Mouse (Mus musculus) heart, postnatal 36 days (tissue): ENCODE measurements around the gene Tpcn1. TPM values are rescaled to one million over a fixed set of nuclear protein-coding genes. Genes with fewer than 3 reads are reported as not detected.

Experiments used
- DNase-seq, 2 experiments: peaks; one replicate each; pipeline ENCODE4 v3.0.0; 2021 to 2022
- intact Hi-C: fragments of 180-260 bp; cut with DNase I; formaldehyde crosslinking; loops from one replicate; pipeline ENCODE4 v1.15.1; 2025
- total RNA-seq, 2 experiments: library from RNA; stranded (reverse); gene quantifications; 2 replicates each; pipeline ENCODE4 v1.2.3; 2021

Gene Tpcn1
- total RNA-seq, 2 experiments from 2014 or later = 32.5 to 36.0 TPM

DNA sequence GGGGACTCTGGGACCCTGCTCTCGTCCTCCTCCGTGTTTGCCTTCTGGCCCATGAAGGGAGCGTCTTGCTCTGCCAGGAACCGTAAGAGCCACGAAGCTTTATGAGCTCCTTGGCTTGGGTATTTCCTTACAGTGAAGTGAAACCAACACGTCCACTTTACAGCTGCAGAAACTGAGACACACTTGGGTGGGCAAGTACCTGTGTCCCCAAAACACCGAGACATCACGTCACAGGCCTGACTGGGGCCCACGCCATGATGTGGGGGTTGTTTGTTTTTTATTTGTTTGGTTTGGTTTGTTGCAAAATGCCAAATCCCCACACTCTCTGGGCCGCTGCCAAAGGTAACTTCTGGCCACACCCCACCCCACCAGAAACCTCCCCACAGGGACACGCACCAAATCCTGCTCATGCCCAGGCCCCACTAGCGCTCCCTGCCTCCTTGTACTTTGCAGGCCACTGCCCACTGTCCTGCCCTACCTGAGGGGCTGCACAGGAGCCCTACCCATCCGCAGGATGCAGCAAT lies 92.7 kb downstream of the Tpcn1 start:
- no peak for DNase-seq
- intact Hi-C loops = no loop called here

- no peak for DNase-seq
- intact Hi-C loops = no loop called here
Measured at GRCm38 (mm10) chr5:120495064-120495702, 93.3 kb downstream of the Tpcn1 start.

DNA sequence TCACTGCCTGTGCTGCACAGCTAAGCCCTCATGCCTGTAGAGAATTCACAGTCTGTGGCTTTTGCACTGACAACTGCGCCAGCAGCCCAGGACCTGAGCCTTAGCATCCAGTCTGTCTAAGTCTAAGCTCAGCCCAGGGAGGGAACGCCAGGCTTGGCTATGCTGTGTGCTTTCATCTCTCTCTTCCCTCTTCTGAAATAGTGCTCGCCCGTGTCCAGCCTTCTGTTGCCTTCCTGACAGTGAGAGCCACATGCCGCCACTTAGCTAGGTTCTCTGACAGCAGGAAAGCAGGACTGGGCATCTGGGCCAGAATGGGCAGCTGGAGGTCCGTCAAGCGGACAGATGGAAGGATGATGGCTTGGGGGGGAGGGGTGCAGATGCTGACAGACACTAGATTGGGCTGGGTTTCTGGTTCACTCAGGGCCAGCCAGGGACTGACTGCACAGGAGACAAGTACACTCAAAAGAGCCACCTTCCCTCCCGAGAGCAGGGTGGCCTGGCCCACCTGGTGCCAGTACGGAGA lies 94.5 kb downstream of the Tpcn1 start:
- DNase-seq = no peak
- intact Hi-C loops = no loop called here

- no peak for DNase-seq
- intact Hi-C loops = no loop called here
Measured at GRCm38 (mm10) chr5:120493440-120493839, 95.0 kb downstream of the Tpcn1 start.

- no peak for DNase-seq
Measured at GRCm38 (mm10) chr5:120492437-120492836, 96.0 kb downstream of the Tpcn1 start.

DNA sequence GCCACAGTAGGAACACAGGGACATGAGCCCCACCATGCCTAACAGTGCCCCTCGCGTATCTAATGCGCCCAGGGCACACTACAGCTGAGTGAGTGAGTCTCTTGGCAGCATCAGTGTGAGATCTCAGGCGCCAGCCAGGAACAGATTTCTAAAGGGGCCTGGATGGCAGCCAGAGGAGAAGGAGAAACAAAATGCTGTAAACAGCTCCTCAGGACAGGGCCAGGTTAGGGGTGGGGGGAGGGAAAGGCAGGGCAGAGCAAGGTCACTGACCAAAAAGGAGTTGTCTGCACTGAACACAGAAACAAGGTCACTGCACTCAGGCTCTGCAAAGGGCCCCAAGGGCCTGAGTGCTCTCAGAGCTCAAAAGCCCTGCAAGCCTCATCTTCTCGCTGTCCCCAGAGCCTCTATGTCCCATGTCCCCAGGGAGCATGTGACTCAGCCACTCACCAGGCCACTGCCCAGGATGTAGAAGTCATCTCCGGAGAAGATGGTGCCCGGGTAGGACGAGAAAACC lies 97.7 kb downstream of the Tpcn1 start:
- intact Hi-C loops = no loop called here
- peak; percentile 41 to 56 for DNase-seq

More at GRCm38 (mm10) chr5:120492437-120492836, 96.0 kb downstream of the Tpcn1 start:
- intact Hi-C loops = no loop called here

DNA sequence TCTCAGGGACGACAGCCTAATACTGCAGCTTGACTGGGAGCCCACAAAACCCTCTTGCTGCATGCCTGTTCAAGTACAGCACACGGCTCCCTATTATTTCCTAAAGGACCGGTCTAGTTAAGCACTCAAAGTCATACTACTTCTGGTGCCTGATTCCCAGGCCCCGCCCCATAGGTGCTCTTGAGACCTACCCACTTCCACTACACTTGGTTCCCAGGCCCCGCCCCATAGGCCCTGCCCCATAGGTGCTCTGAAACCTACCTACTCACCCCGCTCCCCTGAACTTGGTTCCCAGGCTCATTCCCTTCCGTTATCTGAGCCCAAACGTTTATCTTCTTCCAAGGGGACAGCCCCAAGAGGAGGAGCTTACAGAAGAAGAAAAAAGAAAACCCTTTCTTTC lies 100.6 kb downstream of the Tpcn1 start:
- no peak for DNase-seq
- intact Hi-C loops = no loop called here

Other genes with a start within 250 kb of the Tpcn1 start
- gene Lhx5, start 157.0 kb downstream of the Tpcn1 start, total RNA-seq = not detected
- gene Sdsl, start 115.9 kb downstream of the Tpcn1 start, total RNA-seq = 1 to 10 TPM; 8.3 to 9.1 TPM
- 1 to 10 TPM; 1.2 to 2.2 TPM for gene Sds, start 112.1 kb downstream of the Tpcn1 start, total RNA-seq
- gene Plbd2, start 85.0 kb downstream of the Tpcn1 start, total RNA-seq = 10 to 100 TPM; 37.3 to 49.8 TPM
- 10 to 100 TPM; 12.5 to 13.9 TPM for gene Slc8b1, start 77.5 kb downstream of the Tpcn1 start, total RNA-seq
- gene Iqcd, start 343 bp upstream of the Tpcn1 start, total RNA-seq = not detected
- 10 to 100 TPM; 15.0 to 17.1 TPM for gene Rita1, start 23.9 kb upstream of the Tpcn1 start, total RNA-seq
- 10 to 100 TPM; 22.2 to 24.3 TPM for gene Ddx54, start 24.1 kb upstream of the Tpcn1 start, total RNA-seq
- gene Cfap73, start 45.6 kb upstream of the Tpcn1 start, total RNA-seq = not detected
- not detected for gene Rasal1, start 60.1 kb upstream of the Tpcn1 start, total RNA-seq
- gene Dtx1, start 123.3 kb upstream of the Tpcn1 start, total RNA-seq = 1 to 10 TPM; 1.8 to 1.9 TPM
- 1 to 10 TPM in 1 of 2 experiments, under 1 TPM in 1; 0.80 to 2.4 TPM for gene Oas2, start 161.2 kb upstream of the Tpcn1 start, total RNA-seq
- under 1 TPM in 1 of 2 experiments, not detected in 1; 0.51 TPM for gene Oas3, start 189.0 kb upstream of the Tpcn1 start, total RNA-seq
- gene Oas1e, start 206.9 kb upstream of the Tpcn1 start, total RNA-seq = not detected
- gene Oas1c, start 223.8 kb upstream of the Tpcn1 start, total RNA-seq = under 1 TPM; 0.62 to 0.89 TPM